Mouse (Mus musculus) adrenal gland, postnatal 25 days (tissue): Measurements from ENCODE around the gene Cldn3. TPM values are rescaled to one million over a fixed set of nuclear protein-coding genes. Genes with fewer than 3 reads are reported as not detected.

Experiments used
- DNase-seq: peaks from one replicate; pipeline ENCODE4 v3.0.0; 2021; ENCODE audit warnings: mixed read lengths
- total RNA-seq: library from RNA; stranded (reverse); gene quantifications from 2 replicates; pipeline ENCODE4 v1.2.3, GENCODE M21; 2021

Cldn3 gene
- total RNA-seq, 1 experiment from 2014 or later, result 1.0 TPM

DNA sequence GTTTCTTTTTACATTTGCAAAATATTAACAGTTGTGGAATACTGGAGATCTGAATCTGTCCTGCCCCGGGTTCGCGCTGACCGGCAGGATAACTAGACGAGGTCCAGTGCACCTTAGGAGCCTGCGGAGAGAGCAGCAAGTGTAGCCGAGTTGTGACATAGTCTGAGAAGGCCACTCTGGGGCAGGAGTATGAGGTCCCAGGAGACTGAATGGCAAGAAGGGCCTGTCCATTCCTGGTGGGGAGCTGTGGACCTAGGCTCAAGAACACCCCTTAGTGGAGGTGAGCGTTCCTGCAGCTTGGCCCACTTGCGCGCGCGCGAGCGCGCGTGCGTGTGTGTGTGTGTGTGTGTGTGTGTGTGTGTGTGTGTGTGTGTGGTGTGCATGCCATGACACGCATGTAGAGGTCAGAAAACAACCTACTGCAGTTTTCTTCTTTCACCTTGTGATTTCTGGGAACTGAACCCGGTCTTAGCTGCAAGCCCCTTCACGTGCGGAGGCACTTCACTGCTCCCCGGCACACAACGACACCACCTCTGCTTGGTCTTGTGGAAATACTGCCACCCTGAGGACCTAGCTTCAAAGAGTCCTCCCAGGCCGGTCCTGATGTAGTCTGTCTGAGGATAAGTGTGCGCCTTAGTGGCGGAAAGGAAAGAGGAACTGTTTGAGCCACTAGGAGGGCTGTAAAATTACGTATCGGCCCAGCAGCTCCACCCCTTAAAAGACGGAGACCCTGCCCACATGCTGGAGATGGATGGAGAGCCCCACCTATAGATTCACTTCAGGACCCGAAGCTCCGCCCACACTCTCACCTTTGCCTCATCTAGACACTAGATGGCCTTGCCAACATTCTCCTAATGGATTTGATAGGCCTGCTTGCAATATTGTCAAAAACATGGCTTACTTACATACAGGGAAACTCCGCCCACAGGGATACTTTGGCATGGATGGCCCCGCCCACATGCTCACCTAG is 19.9 kb upstream of the Cldn3 start:
- peak; percentile 49 for DNase-seq

DNA sequence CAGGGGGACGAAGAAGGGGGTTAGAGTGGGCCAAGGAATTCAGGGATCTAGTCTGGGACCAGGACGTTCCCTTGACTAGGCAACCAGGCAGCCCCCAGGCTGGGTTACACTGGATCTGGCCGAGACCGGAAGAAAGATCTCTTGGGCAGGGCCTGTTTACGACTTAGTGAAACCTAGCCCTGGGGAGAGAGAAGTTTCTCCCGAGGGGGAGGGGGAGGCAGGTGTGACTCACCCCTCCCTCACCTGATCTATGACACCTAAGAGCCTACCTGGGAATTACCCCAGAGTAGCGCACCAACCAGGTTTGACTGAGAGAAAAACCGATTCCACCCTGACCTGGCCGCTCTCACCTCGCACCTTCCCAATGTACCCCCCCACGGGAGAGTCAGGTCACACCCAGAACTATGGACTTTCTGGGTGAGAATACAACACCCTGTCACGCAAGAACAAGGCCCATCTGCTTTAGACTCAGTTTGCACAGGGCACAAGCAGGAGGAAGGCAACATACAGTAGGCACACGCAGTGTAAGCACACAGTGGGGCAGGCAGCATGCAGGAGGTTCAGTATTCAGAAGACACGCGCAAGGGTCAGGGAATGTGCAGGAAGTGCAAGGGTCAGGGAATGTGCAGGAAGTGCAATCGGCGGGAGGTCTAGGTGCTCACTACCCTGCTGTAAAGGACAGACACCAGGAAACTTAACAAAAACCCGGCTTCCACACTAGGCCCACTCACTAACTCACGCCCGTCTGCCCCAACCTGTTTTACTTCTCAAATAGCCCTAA is 18.7 kb upstream of the Cldn3 start:
- no peak for DNase-seq

- no peak for DNase-seq
Observed at GRCm38 (mm10) chr5:134970671-134971070, 15.3 kb upstream of the Cldn3 start.

DNA sequence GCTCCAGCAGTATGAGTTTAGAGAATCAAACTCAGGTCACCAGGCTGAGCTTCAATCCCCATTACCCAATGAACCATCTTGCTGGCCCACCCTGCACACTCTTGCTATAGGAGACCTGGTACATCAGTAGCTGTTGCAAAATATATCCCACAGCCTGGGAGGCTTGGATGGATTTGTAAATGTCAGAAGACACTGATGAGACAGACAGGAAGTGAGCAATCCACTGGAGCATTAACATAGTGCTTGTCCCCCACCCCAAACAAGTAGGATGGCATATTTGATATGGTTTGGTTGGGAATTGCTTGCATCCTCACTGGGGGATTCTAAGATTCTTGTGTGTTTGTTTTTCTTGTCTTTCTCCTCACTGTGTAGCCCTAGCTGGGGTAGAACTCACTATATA is 12.9 kb upstream of the Cldn3 start:
- DNase-seq, result no peak

DNA sequence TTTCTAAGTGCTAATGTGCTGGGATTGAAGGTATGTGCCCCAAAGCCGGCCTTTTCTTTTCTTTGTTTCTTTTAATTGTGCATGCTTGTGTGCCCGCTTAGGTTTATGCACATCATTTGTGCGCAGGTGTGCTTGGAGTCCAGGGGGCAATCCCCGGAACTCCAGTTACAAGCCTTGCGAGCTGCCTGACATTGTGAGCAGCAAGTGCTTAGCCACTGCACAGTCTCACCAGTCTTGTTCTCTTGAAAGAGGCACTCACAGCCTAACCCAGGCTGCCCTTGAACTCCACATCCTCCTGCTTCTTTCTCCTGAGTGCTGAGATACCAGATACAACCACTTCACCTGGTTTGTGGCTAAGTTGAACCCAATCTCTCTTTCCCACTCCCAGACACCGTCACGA is 12.5 kb upstream of the Cldn3 start:
- no peak for DNase-seq

DNA sequence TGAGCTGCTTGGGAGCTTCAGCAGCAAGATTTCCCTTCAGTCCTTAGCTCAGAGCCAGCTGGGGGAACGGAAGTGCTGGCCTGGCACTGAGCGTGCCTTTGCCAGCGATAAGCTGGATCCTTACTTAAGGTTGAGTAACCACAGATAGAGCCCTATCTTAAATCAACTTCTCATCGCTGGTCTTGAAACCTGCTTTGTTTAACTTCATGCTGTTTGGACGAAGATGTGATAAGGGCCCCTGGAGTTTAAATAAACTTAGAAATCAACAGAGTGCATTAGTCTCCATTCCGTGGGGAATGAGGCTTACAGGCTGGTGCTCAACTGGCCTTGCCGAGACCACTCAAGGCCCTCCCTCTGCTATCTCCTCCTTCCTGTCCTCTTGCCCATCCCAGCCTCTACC is 11.7 kb upstream of the Cldn3 start:
- DNase-seq, result no peak

GRCm38 (mm10) chr5:134974921-134975320 is 11.1 kb upstream of the Cldn3 start:
- no peak for DNase-seq

DNA sequence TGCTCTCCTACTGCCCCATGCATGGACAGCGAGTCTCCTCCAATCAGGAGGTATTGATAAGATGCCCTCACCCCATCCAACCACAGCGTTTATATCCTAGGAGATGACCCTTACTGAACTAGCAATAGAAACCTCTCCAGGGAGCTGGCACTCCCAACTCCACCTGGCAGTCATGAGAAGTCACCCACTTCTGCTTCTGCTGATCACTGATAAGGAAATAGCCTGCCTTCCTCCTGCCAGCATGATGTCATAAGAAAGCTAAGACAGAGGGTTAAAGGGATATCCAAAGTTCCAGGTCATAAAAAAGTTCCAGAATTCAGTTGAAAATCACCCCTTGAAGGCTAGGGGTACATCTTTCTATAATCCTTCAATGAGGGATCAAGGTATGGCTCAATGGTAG is 9.8 kb upstream of the Cldn3 start:
- DNase-seq, result no peak

- DNase-seq, result no peak
Observed at GRCm38 (mm10) chr5:134976577-134977250, 9.3 kb upstream of the Cldn3 start.

- no peak for DNase-seq
Observed at GRCm38 (mm10) chr5:134977837-134978236, 8.2 kb upstream of the Cldn3 start.

DNA sequence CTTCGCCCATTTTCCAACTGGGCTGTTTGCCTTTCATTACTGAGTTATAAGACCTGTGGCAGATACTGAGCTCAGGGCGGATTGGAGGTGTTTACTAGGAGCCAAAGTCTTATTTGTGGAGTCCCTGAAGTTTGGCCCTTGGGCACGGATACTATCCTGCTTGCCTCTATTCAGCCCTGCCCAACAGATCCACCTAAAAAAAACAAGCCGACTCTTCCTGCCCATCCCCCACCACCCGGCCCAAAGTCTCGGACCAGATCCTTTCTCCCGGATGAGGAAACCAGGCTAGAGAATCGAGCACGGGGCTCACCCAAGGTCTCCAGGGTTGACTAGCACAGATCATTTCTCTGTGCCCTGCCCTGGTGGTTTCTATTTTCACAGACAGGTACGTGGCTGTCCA is 4.9 kb upstream of the Cldn3 start:
- DNase-seq, result no peak

DNA sequence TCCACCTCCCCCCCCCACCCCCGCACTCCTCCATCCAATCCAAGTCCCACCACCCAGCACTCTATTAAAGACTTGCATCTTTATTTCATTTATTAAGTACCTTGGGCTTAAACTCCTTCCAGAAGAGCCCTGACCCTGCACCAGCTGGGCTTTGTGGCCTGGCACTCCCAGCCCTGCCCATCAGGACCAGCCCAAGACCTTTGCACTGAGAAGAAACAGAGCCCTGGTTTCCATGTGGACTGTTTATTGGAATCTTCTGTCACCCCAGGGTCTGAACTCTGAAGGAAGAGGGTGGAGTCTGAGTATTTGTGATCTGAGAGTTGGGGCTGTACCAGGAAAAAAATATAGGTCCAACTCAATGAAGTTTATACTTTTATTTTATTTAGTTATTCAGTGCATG is 2.9 kb upstream of the Cldn3 start:
- DNase-seq, result no peak

DNA sequence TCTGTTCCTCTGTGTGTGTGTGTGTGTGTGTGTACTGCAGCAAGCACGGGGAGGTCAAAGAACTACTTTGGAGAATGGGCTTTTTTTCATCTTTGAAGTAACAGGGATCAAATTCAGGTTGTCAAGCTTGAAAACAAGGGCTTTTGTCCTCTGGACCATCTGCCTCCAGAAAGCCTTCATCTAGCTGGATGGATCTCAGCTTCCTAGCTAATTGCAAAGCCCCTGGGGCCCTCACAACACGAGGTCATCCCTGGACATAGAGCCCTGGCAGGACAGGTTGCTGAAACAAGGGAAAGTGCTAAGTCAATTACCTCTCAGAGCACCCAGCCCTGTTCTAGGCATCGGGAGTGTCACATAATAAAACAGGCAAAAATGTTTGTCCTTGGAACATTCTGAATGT is 2.2 kb upstream of the Cldn3 start:
- DNase-seq, result no peak

- DNase-seq, result no peak
Observed at GRCm38 (mm10) chr5:134986298-134987268, 569 bp downstream of the Cldn3 start.

GRCm38 (mm10) chr5:134989166-134989565 is 3.2 kb downstream of the Cldn3 start:
- DNase-seq, result no peak

- no peak for DNase-seq
Observed at GRCm38 (mm10) chr5:134989741-134990140, 3.7 kb downstream of the Cldn3 start.

DNA sequence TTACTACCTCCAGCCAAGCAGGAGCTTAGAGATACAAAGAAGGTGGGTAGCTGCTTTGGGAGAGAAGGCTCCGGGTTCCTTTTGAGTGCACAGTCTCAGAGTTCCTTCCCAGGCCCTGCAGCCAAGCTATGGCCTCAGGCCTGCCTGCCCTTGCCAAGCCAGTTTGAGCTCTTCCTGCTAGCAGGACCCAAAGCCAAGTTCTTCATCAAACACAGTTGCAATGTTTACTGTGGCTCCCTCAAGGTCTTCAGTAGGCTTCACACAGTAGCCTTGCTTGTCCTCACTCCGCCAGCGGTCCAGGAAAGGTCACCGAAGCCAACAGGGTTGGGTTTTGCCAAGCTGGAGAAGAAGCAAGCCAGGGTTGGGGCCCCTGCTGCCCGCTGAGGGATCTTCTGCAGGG is 6.6 kb downstream of the Cldn3 start:
- DNase-seq, result no peak

DNA sequence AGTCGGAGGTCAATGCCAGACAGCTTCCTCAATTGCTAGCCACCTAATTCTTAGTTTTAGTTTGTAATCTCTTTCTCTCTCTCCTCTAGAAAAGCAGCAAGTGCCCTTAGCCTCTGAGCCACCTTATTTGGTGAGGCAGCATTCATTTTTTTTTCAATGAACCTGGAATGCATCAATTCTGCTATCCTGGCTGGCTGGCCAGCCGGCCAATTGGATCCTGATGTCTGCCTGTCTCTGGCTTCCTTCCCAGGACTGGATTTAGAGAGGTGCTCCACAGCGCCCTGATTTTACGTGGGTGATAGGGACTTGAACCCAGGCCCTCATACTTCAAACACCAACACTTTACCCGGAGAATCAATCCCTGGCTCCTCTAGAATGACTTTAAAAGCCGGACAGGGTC is 12.3 kb downstream of the Cldn3 start:
- DNase-seq, result no peak

DNA sequence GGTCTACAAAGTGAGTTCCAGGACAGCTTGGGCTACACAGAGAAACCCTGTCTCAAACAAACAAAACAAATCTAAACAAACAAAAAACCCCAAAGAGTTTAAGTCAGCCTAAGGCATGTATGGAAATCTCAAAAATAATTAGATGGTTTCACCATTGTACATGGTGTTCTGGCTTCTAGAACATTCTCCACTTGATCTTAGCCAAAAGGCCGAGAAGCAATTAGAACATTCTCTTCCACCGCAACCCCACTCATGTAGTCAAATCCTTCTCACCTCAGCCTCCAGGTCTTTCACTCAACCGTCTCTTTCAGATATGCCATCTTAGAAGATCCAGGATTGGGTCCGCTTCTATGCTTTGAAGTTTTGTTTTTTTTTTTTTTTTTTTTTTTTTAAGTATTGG is 13.8 kb downstream of the Cldn3 start:
- DNase-seq, result no peak

DNA sequence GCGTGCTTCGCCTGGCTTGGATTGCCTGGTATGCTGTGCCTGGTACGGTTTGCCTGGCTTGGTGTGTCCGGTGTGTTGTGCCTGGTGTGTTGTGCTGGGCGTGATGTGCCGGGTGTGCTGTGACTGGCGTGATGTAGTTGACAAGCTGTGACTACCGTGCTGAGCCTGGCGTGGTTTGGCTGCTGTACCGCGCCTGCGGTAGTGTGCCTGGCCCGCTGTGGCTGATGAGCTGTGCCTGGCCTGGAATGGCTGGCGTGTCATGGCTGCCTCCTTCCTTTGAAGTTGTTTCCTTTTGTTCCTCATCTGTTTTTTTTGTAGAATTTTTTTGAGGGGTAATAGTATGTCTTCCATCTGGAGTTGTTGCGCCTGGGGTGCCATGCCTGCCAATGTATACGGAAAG is 14.7 kb downstream of the Cldn3 start:
- no peak for DNase-seq

GRCm38 (mm10) chr5:135001309-135001708 is 15.3 kb downstream of the Cldn3 start:
- no peak for DNase-seq

GRCm38 (mm10) chr5:135002151-135002550 is 16.1 kb downstream of the Cldn3 start:
- DNase-seq, result no peak
